In the genomic region with DNA sequence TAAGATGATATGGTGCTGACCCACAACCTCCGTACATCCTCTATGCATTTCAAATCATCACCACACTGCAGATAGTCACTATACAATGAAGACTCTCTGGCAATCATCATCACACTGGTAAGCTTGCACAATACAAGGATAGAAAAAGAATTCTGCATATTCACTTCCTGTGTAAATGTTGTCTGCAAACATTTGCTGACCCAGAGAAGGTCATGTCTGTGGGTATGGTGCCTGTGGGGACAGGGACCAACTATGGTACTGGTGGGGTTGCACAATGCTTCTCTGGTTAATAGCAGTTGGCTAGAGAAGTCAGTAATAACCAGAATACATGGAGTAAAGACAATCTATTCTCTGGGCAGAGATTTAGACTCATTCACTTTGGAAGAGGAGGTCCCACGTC, we compare ENCODE assay signal across 30 mouse cellular contexts. TPM values are rescaled to one million over a fixed set of nuclear protein-coding genes. Genes with fewer than 3 reads are reported as not detected.
"Had no signal": no experiment of that assay in that cellular context is flagged by ENCODE, and none has a peak within 500 bp of the region (broad histone marks: within the 10 kb centered on the region; RNA-seq: fewer than 3 reads in every experiment).

No protein-coding gene starts in this region.

- H3K36me3 ChIP-seq: limb, embryonic 12.5 days; limb, embryonic 15.5 days; midbrain, embryonic 10.5 days; midbrain, embryonic 13.5 days; neural tube, embryonic 13.5 days had no signal

- H3K4me2 ChIP-seq: limb, embryonic 12.5 days; limb, embryonic 15.5 days; midbrain, embryonic 13.5 days; neural tube, embryonic 13.5 days had no signal

- H3K9me3 ChIP-seq: limb, embryonic 12.5 days; limb, embryonic 15.5 days; midbrain, embryonic 10.5 days; midbrain, embryonic 13.5 days; neural tube, embryonic 13.5 days had no signal

- H3K27ac ChIP-seq: limb, embryonic 12.5 days; limb, embryonic 15.5 days; midbrain, embryonic 10.5 days; midbrain, embryonic 13.5 days; neural tube, embryonic 13.5 days had no signal

- H3K27me3 ChIP-seq: limb, embryonic 12.5 days; limb, embryonic 15.5 days; midbrain, embryonic 13.5 days; neural tube, embryonic 13.5 days had no signal

- DNase-seq: kidney, adult 2 months; kidney, postnatal 10 days; kidney, postnatal 36 days; left cerebral cortex, postnatal 4 days; lung, adult 2 months; thymus, adult 18-20 months; thymus, postnatal 36 days had no signal

- ATAC-seq: intestine, postnatal 0 days; midbrain, embryonic 13.5 days; midbrain, embryonic 16.5 days had no signal

- H3K4me3 ChIP-seq: limb, embryonic 12.5 days; limb, embryonic 15.5 days; megakaryocyte, embryonic 14.5 days; midbrain, embryonic 10.5 days; midbrain, embryonic 13.5 days; myocyte; neural tube, embryonic 13.5 days had no signal

- H3K9ac ChIP-seq: limb, embryonic 12.5 days; limb, embryonic 15.5 days; midbrain, embryonic 13.5 days; neural tube, embryonic 13.5 days had no signal

- H3K4me1 ChIP-seq: limb, embryonic 12.5 days; limb, embryonic 15.5 days; megakaryocyte, embryonic 14.5 days; midbrain, embryonic 10.5 days; midbrain, embryonic 13.5 days; neural tube, embryonic 13.5 days had no signal

RNA-seq across cellular contexts. Expression of a gene that starts 1.5 kb away (rescaled TPM):
- total RNA-seq: layer of hippocampus, adult 8-10 months; layer of hippocampus, postnatal 10 days; left cerebral cortex, adult 8-10 months; left cerebral cortex, postnatal 14 days; left cerebral cortex, postnatal 4 days; monocyte, adult 5-6 weeks; neutrophil, adult 5-6 weeks had no signal
- polyA plus RNA-seq: intestine, embryonic 14.5 days; intestine, postnatal 0 days; kidney, adult 2 months; kidney, embryonic 14.5 days; limb, embryonic 12.5 days; lung, embryonic 16.5 days; midbrain, embryonic 10.5 days; midbrain, embryonic 13.5 days; midbrain, embryonic 16.5 days; neural tube, embryonic 13.5 days; small intestine, adult 2 months; stomach, embryonic 16.5 days; testis, adult 2 months; urinary bladder, adult 2 months had no signal

RNA-seq across cellular contexts. Expression of a gene that starts 29.2 kb away (rescaled TPM):
- total RNA-seq: monocyte, adult 5-6 weeks; neutrophil, adult 5-6 weeks had no signal
- polyA plus RNA-seq: intestine, postnatal 0 days; kidney, adult 2 months; kidney, embryonic 14.5 days; limb, embryonic 12.5 days; midbrain, embryonic 10.5 days; midbrain, embryonic 13.5 days; midbrain, embryonic 16.5 days; neural tube, embryonic 13.5 days; spleen, adult 2 months; urinary bladder, adult 2 months had no signal

RNA-seq across cellular contexts. Expression of a gene that starts 53.0 kb away (rescaled TPM):
- total RNA-seq: layer of hippocampus, adult 8-10 months; layer of hippocampus, postnatal 10 days; left cerebral cortex, postnatal 14 days; left cerebral cortex, postnatal 4 days had no signal
- polyA plus RNA-seq: intestine, embryonic 14.5 days; intestine, postnatal 0 days; kidney, embryonic 14.5 days; limb, embryonic 12.5 days; limb, embryonic 15.5 days; lung, adult 2 months; lung, embryonic 16.5 days; midbrain, embryonic 10.5 days; midbrain, embryonic 13.5 days; midbrain, embryonic 16.5 days; neural tube, embryonic 13.5 days; testis, adult 2 months; urinary bladder, adult 2 months had no signal

RNA-seq across cellular contexts. Expression of a gene that starts 58.2 kb away (rescaled TPM):
- total RNA-seq: layer of hippocampus, adult 8-10 months; layer of hippocampus, postnatal 10 days; left cerebral cortex, adult 8-10 months; left cerebral cortex, postnatal 14 days; left cerebral cortex, postnatal 4 days; monocyte, adult 5-6 weeks; neutrophil, adult 5-6 weeks had no signal
- polyA plus RNA-seq: intestine, embryonic 14.5 days; kidney, adult 2 months; kidney, embryonic 14.5 days; limb, embryonic 12.5 days; limb, embryonic 15.5 days; lung, adult 2 months; lung, embryonic 16.5 days; midbrain, embryonic 10.5 days; midbrain, embryonic 13.5 days; midbrain, embryonic 16.5 days; myocyte; neural tube, embryonic 13.5 days; small intestine, adult 2 months; spleen, adult 2 months; stomach, embryonic 16.5 days; urinary bladder, adult 2 months had no signal
